Mouse (Mus musculus): ENCODE measurements at regions not wholly inside any gene's neighbourhood (a gene's known extent, or its start where the extent isn't known, plus 50 kb on each side); places are given as distances from the start of the nearest gene placed in this dataset.

DNA sequence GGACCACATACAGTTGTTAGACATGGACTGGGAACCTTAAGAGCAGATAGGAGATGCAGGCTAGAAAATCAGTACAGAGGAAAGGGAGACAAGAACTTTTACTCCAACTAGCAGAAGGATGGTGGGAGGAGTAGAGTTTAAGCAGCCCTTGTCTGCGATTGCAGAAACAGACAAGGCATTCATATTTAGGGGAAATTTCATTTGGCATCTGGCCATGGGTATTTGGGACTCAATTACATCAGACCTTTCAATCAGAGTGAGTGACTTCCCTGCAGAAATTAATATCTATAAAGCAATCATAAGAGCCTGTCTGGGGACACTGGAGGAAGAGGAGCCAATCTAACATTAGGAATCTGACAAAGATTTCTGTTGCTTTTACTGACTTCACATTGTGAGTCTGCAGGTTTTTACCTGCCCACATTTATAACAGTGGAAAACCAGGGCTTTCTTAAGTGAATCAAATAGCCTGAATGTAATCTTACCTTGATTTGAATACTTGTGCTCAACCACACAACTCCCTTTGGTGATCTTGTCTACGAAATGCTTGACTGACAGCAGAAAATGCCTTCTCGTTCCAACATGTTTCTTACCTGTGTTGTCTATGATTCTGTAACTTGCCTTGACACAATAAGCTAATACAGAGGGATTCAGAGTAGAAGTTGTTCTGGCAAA lies 169.8 kb upstream of the Xrcc4 start:
- H3K36me3 ChIP-seq, result no peaks in the 10 kb centered on the region
- H3K4me3 ChIP-seq (replicated peaks), result no peak overlapping the region
- DNase-seq (no peak), ATAC-seq (ENCODE audit: low read depth) (no peak)
- no peak overlapping the region for H3K27ac ChIP-seq
- H3K27me3 ChIP-seq, result no peaks in the 10 kb centered on the region
- H3K4me1 ChIP-seq (replicated peaks), result no peaks in the 10 kb centered on the region
- H3K9ac ChIP-seq, result no peak overlapping the region
- WGBS (ENCODE audit: insufficient replicate concordance), result 67% methylated on average over 3 of the region's 3 CpGs
- no peaks in the 10 kb centered on the region for H3K9me3 ChIP-seq (replicated peaks)
- no peak overlapping the region for H3K4me2 ChIP-seq

DNA sequence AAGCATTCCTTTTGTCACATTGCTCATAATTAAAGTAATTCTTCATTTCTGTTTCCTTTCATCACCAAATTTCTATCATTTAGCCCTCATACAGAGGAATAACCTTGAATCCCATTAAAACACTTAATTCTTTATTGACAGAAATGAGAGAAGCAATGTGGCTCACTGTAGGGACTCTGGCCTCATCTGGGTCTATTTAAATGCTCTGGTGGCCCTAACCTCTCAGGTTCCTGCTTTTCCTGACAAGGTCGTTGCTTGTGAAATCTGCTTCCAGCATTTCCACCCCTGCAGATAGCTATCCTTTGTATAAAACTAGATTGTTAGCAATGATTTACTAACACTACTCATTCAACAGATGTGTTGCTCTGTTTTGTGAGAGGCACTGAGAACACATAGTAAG lies 163.6 kb upstream of the Xrcc4 start:
- Histone ChIP-seq H3K4me1 (replicated peaks) (no peaks in the 10 kb centered on the region), H3K4me3 (replicated peaks) (no peak overlapping the region), H3K36me3 (no peaks in the 10 kb centered on the region), H3K27ac (no peak overlapping the region), H3K4me2 (no peak overlapping the region), H3K27me3 (no peaks in the 10 kb centered on the region), H3K9ac (no peak overlapping the region), H3K9me3 (replicated peaks) (no peaks in the 10 kb centered on the region)
- DNase-seq, result no peak
- WGBS (ENCODE audit: insufficient replicate concordance), result 17% methylated on average over 1 of the region's 1 CpGs
- ATAC-seq (ENCODE audit: low read depth), result no peak

DNA sequence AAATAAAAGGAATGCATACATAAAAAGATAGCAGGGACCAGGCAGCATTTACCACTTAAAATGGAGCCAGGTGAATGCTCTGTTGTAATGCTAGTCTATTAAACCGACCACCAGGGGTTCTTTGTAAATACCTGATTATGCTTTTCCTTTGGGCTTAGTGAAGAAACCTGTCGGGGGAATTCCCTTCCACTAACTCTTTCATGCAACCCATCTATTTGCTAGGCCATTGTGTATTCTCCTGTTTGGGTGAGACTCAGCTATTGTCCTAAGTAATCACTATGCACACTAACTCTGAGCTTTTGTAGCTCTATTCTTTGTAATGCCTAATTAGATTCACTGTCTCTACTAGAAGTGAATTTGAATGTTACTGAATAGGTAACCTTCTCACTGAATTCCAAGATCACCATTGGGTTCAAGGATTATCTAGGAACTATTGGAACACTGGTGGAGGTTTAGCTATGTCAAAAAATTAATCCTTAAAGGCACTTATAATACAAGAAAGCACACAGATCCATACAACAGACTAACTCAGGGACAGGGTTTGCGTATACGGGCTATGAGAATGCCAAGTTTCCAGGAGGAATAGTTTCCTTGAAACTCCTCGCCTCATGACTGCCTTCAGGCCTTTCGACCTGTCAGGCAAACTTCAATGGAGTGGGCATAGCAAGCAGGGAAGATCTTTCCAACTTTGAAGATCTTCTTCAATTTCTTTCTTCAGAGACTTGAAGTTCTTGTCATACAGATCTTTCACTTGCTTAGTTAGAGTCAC lies 156.8 kb upstream of the Xrcc4 start:
- ATAC-seq (ENCODE audit: low read depth), result no peak

DNA sequence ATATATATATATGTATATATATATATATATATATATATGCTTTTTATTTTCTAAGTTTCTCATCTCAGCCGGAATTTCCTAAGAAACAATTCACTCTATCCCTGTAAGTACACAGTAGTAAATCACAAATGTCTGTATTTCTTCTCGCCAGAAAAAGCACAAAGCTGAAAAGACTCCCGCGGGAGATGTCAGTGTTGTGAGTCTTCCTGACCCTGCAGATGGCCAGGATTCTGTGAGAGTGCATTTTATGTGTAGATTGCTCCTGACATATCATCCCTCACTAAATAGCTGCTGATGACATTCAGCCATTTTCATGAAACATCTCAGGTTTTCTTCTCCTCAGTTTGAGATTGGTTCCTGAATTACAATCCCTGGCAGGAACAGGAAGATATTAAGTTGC lies 148.9 kb upstream of the Xrcc4 start:
- WGBS (ENCODE audit: insufficient replicate concordance), result 55% methylated on average over 4 of the region's 4 CpGs
- Histone ChIP-seq H3K4me3 (replicated peaks) (no peak overlapping the region), H3K9ac (no peak overlapping the region), H3K27ac (no peak overlapping the region), H3K4me1 (replicated peaks) (no peaks in the 10 kb centered on the region), H3K27me3 (no peaks in the 10 kb centered on the region), H3K4me2 (no peak overlapping the region), H3K36me3 (no peaks in the 10 kb centered on the region), H3K9me3 (replicated peaks) (no peaks in the 10 kb centered on the region)
- ATAC-seq (ENCODE audit: low read depth) (no peak), DNase-seq (no peak)

More for the DNA sequence above, 156.8 kb upstream of the Xrcc4 start:
- Histone ChIP-seq H3K4me1 (replicated peaks) (no peaks in the 10 kb centered on the region), H3K9ac (no peak overlapping the region), H3K36me3 (no peaks in the 10 kb centered on the region), H3K9me3 (replicated peaks) (no peaks in the 10 kb centered on the region), H3K27ac (no peak overlapping the region), H3K4me2 (no peak overlapping the region), H3K27me3 (no peaks in the 10 kb centered on the region), H3K4me3 (replicated peaks) (no peak overlapping the region)
- no peak for DNase-seq
- WGBS (ENCODE audit: insufficient replicate concordance), result 63% methylated on average over 6 of the region's 6 CpGs

DNA sequence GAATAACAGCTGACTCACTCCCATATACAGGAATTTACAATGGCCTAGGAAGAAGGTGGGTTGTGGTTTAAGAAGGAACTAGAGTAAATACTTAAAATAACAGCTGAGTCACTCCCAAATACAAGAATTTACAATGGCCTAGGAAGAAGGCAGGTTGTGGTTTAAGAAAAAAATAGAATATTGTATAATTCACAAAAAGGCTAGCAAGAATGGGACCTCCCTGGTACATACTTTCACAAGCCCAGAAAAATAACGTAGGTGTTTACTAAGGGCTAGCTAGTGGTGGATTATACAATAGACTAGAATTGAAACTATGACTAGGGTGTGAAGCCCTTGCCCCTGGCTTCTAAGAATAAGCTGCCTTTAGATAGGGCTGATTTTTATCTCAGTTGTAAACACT lies 144.6 kb upstream of the Xrcc4 start:
- 51% methylated on average over 1 of the region's 1 CpGs for WGBS (ENCODE audit: insufficient replicate concordance)
- no peaks in the 10 kb centered on the region for H3K4me1 ChIP-seq (replicated peaks)
- H3K36me3 ChIP-seq, result no peaks in the 10 kb centered on the region
- H3K4me3 ChIP-seq (replicated peaks), result no peak overlapping the region
- H3K4me2 ChIP-seq, result no peak overlapping the region
- no peak overlapping the region for H3K9ac ChIP-seq
- H3K27ac ChIP-seq, result no peak overlapping the region
- H3K9me3 ChIP-seq (replicated peaks), result no peaks in the 10 kb centered on the region
- DNase-seq, result no peak
- H3K27me3 ChIP-seq, result no peaks in the 10 kb centered on the region
- ATAC-seq (ENCODE audit: low read depth), result no peak

DNA sequence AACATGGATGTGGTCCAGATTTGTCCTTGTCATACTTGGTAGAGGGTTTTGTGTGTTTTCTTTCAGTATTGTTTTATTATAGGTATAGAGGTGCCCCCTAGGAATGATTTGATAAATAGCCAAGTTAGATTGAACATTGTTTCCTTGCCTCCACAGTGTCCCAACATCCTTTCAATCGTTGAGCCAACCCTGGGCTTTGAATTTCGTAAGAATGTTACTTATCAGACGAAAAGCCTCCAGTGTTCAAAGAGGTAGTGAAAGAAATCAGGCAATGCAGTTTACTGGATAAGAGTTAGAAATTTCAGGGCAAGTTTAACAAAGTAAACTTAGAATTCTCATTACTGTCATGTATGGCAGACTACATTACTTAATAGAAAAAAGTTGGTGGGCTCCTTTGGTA lies 144.2 kb upstream of the Xrcc4 start:
- Histone ChIP-seq H3K36me3 (no peaks in the 10 kb centered on the region), H3K4me2 (no peak overlapping the region), H3K27ac (no peak overlapping the region), H3K9me3 (replicated peaks) (no peaks in the 10 kb centered on the region), H3K27me3 (no peaks in the 10 kb centered on the region), H3K9ac (no peak overlapping the region), H3K4me1 (replicated peaks) (no peaks in the 10 kb centered on the region), H3K4me3 (replicated peaks) (no peak overlapping the region)
- WGBS (ENCODE audit: insufficient replicate concordance), result 37% methylated on average over 3 of the region's 3 CpGs
- ATAC-seq (ENCODE audit: low read depth) (no peak), DNase-seq (no peak)

DNA sequence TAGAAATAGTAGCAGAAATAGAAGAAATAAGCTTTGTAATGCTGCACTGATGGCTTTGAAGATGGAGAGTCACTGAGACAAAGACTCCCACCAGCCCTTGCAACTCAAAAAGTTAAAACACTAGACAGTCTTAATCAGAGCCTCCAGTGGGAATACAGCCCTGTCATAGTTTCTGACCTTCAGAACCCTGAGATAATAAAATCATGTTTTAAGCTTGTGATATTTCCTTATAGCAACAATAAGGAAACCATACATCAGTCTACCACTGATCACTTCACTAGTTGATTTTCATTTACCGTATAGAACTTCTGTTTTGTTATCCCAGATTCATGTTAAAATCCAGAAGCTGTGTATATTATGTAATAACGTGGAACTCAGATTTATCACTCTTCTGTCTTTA lies 139.7 kb upstream of the Xrcc4 start:
- no peak for ATAC-seq (ENCODE audit: low read depth)
- Histone ChIP-seq H3K27ac (no peak overlapping the region), H3K4me1 (replicated peaks) (no peaks in the 10 kb centered on the region), H3K9ac (no peak overlapping the region), H3K36me3 (no peaks in the 10 kb centered on the region), H3K27me3 (no peaks in the 10 kb centered on the region), H3K9me3 (replicated peaks) (no peaks in the 10 kb centered on the region), H3K4me2 (no peak overlapping the region), H3K4me3 (replicated peaks) (no peak overlapping the region)
- DNase-seq, result no peak
- 58% methylated on average over 2 of the region's 2 CpGs for WGBS (ENCODE audit: insufficient replicate concordance)

DNA sequence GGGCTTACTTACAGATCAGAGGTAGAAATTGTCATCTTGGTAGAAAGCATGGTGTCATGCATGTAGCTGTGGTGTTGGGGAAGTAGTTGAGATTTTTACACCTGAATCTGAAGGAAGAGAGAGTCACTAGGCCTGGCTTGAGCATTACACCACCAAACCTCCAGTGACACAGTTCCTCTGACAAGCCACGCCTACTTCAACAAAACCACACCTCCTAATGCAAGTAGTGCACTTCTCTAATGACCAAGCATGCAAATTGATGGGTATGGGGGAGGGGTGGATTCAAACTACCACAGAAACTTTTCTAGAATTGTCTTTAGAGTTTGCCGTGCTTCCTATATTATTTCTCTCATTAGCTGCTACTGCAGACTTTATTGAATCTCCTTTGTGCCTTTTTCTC lies 136.8 kb upstream of the Xrcc4 start:
- Histone ChIP-seq H3K9me3 (replicated peaks) (no peaks in the 10 kb centered on the region), H3K27ac (no peak overlapping the region), H3K4me3 (replicated peaks) (no peak overlapping the region), H3K27me3 (no peaks in the 10 kb centered on the region), H3K4me2 (no peak overlapping the region), H3K36me3 (no peaks in the 10 kb centered on the region), H3K4me1 (replicated peaks) (no peaks in the 10 kb centered on the region), H3K9ac (no peak overlapping the region)
- WGBS (ENCODE audit: insufficient replicate concordance), result 57% methylated on average over 2 of the region's 2 CpGs
- DNase-seq (no peak), ATAC-seq (ENCODE audit: low read depth) (no peak)

DNA sequence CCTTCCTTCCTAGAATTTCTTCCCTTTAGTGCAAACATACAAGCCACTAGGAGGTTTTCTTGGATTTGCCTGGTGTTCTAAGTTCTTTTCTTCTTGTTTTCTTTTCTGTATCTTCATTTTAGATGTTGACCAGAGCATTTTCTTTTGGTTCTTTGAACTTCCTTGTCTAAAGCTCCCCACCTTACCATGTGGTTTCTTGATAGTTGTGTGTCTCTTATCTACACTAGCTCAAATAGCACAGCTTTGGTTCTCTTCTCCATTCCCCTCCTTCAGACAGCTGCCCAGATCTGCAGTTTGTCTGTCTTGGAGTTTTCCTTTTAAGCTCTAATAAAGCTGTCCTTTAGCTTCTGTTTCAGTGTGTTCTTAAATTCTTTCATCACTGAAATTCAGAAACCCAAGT lies 123.0 kb upstream of the Xrcc4 start:
- Histone ChIP-seq H3K4me1 (replicated peaks) (no peaks in the 10 kb centered on the region), H3K4me3 (replicated peaks) (no peak overlapping the region), H3K9ac (no peak overlapping the region), H3K4me2 (no peak overlapping the region), H3K27ac (no peak overlapping the region), H3K9me3 (replicated peaks) (no peaks in the 10 kb centered on the region), H3K27me3 (no peaks in the 10 kb centered on the region), H3K36me3 (no peaks in the 10 kb centered on the region)
- no peak for ATAC-seq (ENCODE audit: low read depth)
- DNase-seq, result no peak

DNA sequence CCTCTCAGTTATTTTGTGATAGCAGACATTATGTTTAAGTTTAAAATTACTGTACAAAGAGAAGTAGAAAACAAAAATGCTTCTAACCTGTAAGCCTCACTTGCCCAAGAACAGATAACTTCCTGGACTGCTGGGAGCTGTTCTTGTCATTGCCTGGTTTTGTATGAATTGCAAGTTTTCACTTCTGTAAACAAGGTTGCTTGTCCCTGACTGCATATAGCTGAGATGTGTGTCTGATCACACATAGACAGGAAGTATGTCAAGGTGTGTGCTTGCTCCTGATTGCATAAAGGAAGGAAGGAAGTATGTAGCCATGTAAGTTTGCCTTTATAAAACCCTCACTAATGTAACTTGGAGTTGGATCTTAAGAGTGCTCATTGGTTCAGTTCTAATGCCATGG lies 118.5 kb upstream of the Xrcc4 start:
- H3K9me3 ChIP-seq (replicated peaks), result no peaks in the 10 kb centered on the region
- H3K27me3 ChIP-seq, result no peaks in the 10 kb centered on the region
- no peaks in the 10 kb centered on the region for H3K36me3 ChIP-seq
- no peak overlapping the region for H3K4me3 ChIP-seq (replicated peaks)
- no peak overlapping the region for H3K4me2 ChIP-seq
- no peaks in the 10 kb centered on the region for H3K4me1 ChIP-seq (replicated peaks)
- DNase-seq, result no peak
- H3K9ac ChIP-seq, result no peak overlapping the region
- ATAC-seq (ENCODE audit: low read depth), result no peak
- H3K27ac ChIP-seq, result no peak overlapping the region

Measured in liver, embryonic 13.5 days (tissue).